Mouse (Mus musculus) 3134 (cell line): Measurements from ENCODE around the gene Rps15.

Experiments used
- DNase-seq: peaks from one replicate; pipeline ENCODE4 v3.0.0-alpha.2; 2011; ENCODE audit warnings: low spot score; ENCODE audit not compliant: insufficient read length; ENCODE audit errors: extremely low read depth

The Rps15 gene

DNA sequence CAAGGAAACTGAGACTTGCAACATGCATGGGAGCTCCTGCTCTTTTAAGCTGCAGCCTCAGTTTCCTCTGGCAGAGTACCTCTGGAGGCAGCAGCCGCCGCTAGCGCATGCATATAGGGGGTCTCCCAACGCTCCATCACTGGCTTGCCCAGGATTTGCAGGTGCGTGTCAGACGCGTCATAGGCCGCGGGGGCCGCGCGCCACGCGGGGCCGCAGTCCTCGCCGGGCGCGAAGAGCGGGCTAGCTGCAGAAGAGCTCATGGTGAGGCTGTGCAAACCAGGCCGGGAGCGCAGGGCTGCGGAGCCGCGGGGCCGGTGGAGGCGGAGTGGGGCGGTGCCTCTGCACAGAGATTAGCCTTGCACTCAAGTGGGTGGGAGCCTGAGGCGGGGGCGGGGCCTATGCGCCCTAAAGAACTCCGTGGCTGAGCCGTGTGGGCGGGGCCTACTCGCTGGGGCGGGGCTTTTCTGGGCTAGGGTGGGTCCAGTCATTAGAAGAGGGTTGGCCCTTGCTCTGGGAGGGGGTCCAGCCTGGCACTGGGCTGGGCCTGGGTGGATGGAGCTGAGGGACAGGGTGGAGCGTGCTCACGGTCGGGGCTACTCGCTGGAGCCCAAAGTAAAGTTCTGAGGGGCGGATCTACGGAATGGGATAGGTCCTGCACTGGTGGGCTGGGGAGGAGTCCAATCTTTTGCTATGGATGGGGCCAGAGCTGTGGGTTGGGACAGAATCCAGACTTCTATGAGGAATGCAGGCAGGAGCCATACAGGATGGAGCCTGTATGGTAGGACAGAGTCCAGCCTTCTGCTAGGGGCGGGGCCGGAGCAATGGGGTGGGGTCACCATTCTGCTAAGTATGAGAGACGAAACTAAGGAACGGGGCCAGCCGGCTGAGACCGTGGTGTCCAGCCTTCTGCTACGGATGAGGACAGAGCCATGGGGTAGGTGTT lies 31.3 kb upstream of the Rps15 start, which contains the start of the genes Gamt and Dazap1:
Gene Gamt (minus strand): TSS at position 371 of the 943 bp plus-strand sequence.
Gene Dazap1 (plus strand): TSS at position 845 of the 943 bp plus-strand sequence.
- DNase-seq, result peak; percentile 99

DNA sequence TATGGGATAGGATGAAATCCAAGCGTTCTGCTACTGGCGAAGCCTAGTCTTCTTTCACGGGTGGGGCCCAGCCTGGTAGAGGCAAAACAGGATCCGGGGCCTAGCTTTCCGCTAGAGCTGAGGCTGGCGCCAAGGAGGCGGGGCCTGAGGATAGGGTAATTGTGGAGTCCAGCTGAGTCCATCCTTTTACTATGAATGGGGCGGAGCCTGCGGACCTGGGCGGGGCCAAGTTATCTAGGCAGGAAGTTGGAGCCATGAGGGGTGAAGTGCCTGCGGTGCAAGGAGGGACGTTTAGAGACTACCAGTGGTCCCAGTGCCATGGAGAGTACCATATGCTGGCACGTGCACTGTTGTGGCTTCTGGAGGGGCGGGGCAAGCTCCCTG lies 30.7 kb upstream of the Rps15 start:
- peak; percentile 96 for DNase-seq

DNA sequence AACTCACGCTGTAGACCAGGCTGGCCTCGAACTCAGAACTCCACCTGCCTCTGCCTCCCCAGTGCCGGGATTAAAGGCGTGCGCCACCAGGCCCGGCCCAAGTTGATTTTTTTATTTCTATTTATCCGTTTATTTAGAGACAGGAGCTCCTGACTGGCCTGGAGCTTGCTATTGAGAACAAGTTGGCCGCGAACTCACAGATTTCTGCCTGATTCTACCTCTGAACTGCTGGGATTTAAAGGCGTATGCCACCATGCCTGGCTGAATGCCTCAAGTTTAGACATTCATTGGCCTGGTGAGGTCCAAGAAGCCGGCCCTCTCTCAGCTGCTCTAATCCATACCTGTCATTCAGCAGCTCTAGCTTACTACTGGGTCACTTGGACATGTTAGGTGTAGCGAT lies 30.1 kb upstream of the Rps15 start:
- DNase-seq, result no peak

GRCm38 (mm10) chr10:80262776-80263365 lies 29.4 kb upstream of the Rps15 start:
- no peak for DNase-seq

- peak; percentile 93 for DNase-seq
Observed at GRCm38 (mm10) chr10:80264341-80265148, 27.7 kb upstream of the Rps15 start.

DNA sequence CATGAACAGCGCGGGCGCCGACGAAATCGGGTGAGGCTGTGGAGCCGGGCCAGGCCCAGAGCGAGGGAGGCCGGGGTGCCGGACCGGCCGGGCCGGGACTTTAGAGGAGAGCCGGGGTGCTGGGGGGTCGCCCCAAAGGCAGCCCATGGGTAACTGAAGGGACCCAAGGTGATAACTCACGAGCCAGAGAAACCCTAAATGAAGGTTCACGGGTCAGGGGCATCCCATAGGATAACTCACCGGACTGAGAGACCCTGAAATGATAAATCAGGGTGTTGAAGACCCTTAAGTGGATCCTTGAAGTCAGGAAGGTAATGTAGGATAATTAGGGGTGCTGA lies 27.1 kb upstream of the Rps15 start:
- no peak for DNase-seq

GRCm38 (mm10) chr10:80270099-80270498 lies 22.2 kb upstream of the Rps15 start:
- DNase-seq, result no peak

GRCm38 (mm10) chr10:80270734-80271181 lies 21.5 kb upstream of the Rps15 start:
- DNase-seq, result no peak

DNA sequence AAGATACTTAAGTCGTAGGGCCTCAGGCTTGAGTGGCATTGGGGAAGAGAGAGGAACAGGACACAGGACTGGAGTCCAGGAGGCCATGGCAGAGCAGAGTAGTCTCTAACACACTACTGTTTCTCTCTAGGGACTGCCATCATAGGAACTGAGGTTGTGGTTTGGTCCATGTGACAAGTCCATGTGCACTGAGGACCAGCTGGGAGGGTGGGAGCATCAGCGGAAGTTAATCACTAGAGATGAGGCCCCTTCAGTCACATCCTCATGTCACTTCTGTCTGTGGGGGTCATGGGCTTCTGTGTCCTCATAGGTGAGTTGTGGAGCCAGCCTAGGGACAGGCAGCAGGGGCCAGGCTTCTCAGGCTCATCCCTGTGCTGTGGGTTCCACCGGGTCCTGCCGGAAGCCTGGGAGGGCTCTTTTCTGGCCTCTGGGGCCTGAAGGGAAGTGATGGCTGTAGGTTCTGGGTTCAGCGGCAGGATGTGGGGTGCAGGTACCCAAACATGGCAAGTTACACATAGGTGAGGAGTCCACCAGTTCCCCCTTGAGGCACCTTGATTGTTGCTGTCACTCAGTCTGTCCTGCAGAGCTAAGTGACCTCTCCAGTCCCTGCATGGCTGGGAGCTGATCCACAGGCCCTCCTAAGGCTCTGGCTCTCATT lies 20.9 kb upstream of the Rps15 start:
- DNase-seq, result no peak

GRCm38 (mm10) chr10:80271870-80272585 lies 20.2 kb upstream of the Rps15 start:
- DNase-seq, result no peak

GRCm38 (mm10) chr10:80273847-80274246 lies 18.4 kb upstream of the Rps15 start:
- DNase-seq, result no peak

GRCm38 (mm10) chr10:80276238-80276637 lies 16.0 kb upstream of the Rps15 start:
- DNase-seq, result no peak

DNA sequence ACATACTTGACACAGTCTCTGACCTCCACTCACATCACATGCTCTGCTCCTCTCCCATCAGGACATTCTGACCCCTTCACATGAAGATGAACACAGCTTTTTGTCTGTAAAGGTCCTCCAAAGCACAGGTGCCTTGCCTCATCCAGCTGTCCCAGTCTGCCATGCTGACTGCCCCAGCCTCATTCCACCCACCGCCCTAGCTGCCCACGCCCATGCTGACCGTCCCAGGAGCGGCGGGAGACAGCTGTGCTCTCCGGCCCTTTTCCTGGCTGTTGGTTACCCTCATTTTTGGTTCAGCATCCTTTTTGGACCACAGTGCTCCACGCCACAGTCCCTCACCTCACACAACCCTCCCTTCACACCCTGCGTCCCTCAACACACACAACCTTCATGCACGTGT lies 13.9 kb upstream of the Rps15 start:
- no peak for DNase-seq

GRCm38 (mm10) chr10:80279273-80279672 lies 13.0 kb upstream of the Rps15 start:
- no peak for DNase-seq

DNA sequence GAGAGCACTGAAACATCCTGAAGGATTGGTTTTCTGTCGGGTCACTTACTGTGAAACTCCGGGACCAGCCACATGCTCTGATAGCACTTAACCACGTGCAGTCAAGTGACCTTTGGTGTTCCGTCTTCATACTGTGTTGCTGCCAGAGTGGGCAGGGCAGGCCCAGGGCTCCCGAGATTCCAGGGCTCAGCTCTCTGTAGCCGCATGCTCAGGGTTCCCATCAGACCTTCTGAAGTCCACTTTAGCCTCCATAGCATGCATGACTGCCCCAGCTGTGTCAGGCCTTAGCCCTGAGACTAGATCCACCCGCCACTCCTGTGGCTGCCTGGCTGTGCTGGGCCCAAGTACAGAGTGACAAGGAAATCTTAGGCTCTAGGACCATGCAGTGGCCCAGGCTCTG lies 10.9 kb upstream of the Rps15 start:
- DNase-seq, result no peak

- DNase-seq, result no peak
Observed at GRCm38 (mm10) chr10:80281921-80282371, 10.3 kb upstream of the Rps15 start.

GRCm38 (mm10) chr10:80282481-80283441 lies 9.5 kb upstream of the Rps15 start:
- DNase-seq, result no peak

GRCm38 (mm10) chr10:80285222-80286070 lies 6.8 kb upstream of the Rps15 start:
- no peak for DNase-seq
